Mouse (Mus musculus): Measurements from ENCODE around the gene Hbq1a. TPM values are rescaled to one million over a fixed set of nuclear protein-coding genes. Genes with fewer than 3 reads are reported as not detected.
A peak's percentile ranks its signal among the peaks of the same experiment; 100 is the strongest.

Hbq1a gene
- polyA plus RNA-seq, 1 experiment from 2014 or later = 1.9 TPM

DNA sequence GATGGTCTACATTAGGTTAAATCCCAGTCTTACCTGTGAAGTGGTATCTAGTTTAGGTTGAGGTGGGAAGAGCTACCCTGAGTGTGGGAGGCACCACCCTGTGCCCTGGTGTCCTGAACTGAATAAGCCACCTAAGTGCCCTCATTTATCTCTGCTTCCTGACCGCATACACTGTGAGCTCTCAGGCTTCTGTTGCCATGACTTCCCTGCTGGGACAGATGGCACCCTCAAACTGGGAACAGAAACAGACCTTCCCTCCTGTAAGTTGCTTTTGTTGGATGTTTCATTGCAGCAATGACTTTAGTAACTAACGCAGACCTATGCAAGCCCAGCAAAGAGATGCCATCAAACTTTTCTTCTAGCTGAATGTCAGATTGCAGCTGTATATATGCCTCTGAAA lies 33.4 kb downstream of the Hbq1a start:
- ATAC-seq (ENCODE audit: low read depth) = no peak

DNA sequence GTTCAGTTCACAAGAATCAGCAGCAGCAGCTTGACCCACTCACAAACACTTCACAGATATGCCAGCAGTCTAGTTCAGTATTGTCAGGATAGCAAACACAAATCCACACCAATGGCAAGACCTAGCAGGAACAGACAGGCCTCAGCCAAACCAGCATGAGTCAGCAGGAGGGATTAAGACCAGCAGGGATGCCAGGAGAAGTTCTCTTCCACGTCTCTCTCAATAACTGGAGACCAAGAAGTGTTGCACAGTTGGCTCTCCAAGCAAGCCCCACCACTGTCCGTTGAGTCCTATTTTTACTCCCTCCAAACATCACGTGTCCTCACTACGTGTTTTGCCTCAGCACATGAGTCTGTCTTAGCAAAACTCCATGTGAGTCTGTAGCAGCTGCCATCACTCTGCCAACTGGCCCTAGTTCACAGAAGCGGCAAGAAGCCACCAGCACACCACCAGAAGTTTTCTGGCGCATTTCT lies 36.6 kb downstream of the Hbq1a start:
- Histone ChIP-seq H3K27ac (ENCODE audit: low read depth, low read length) (no peak overlapping the region), H3K4me1 (ENCODE audit: control insufficient read depth, insufficient read depth, low read length) (no peaks in the 10 kb centered on the region), H3K9ac (replicated peaks; ENCODE audit: low read depth, low read length) (no peak overlapping the region), H3K36me3 (ENCODE audit: control insufficient read depth, insufficient read depth, low read length) (no peaks in the 10 kb centered on the region), H3K4me2 (ENCODE audit: low read depth, low read length) (no peak overlapping the region), H3K4me3 (ENCODE audit: low read depth, low read length) (no peak overlapping the region), H3K9me3 (ENCODE audit: control insufficient read depth, low read length) (no peaks in the 10 kb centered on the region), H3K27me3 (ENCODE audit: control insufficient read depth, insufficient read depth, low read length) (no peaks in the 10 kb centered on the region)
- no peak for ATAC-seq (ENCODE audit: low read depth)
- 87% methylated on average over 6 of the region's 6 CpGs for WGBS

More for the DNA sequence above, 33.4 kb downstream of the Hbq1a start:
- 56% methylated on average over 2 of the region's 2 CpGs for WGBS
- no peaks in the 10 kb centered on the region for H3K36me3 ChIP-seq (ENCODE audit: control insufficient read depth, insufficient read depth, low read length)
- H3K27ac ChIP-seq (ENCODE audit: low read depth, low read length) = no peak overlapping the region
- H3K4me3 ChIP-seq (ENCODE audit: low read depth, low read length) = no peak overlapping the region
- no peaks in the 10 kb centered on the region for H3K27me3 ChIP-seq (ENCODE audit: control insufficient read depth, insufficient read depth, low read length)
- H3K9ac ChIP-seq (replicated peaks; ENCODE audit: low read depth, low read length) = no peak overlapping the region
- H3K9me3 ChIP-seq (ENCODE audit: control insufficient read depth, low read length) = no peaks in the 10 kb centered on the region
- H3K4me2 ChIP-seq (ENCODE audit: low read depth, low read length) = no peak overlapping the region
- no peaks in the 10 kb centered on the region for H3K4me1 ChIP-seq (ENCODE audit: control insufficient read depth, insufficient read depth, low read length)

DNA sequence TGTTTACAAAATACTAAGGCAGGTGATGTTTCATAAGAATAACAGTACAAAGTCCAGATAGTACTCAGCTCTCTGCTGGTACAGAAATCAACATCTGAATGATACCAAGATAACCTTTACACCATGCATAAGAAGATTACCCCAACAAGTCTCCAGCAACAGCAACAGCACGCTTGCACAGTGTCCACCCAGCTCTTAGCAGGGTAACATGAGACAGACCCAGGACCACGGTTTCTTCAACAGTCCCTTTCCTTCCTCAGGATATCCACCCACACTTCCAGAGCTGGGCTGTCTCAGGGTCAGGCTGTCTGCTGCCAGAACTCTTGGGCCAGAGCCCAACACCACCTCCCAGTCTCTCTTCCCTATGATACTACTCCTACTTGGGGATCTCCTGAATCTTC lies 39.3 kb downstream of the Hbq1a start:
- ATAC-seq (ENCODE audit: low read depth) = no peak
- Histone ChIP-seq H3K9ac (replicated peaks; ENCODE audit: low read depth, low read length) (no peak overlapping the region), H3K36me3 (ENCODE audit: control insufficient read depth, insufficient read depth, low read length) (no peaks in the 10 kb centered on the region), H3K9me3 (ENCODE audit: control insufficient read depth, low read length) (no peaks in the 10 kb centered on the region), H3K4me3 (ENCODE audit: low read depth, low read length) (no peak overlapping the region), H3K27me3 (ENCODE audit: control insufficient read depth, insufficient read depth, low read length) (no peaks in the 10 kb centered on the region), H3K4me1 (ENCODE audit: control insufficient read depth, insufficient read depth, low read length) (no peaks in the 10 kb centered on the region), H3K27ac (ENCODE audit: low read depth, low read length) (no peak overlapping the region), H3K4me2 (ENCODE audit: low read depth, low read length) (no peak overlapping the region)
- 77% methylated on average over 2 of the region's 2 CpGs for WGBS

GRCm38 (mm10) chr11:32340476-32341473 lies 40.9 kb downstream of the Hbq1a start:
- Histone ChIP-seq H3K27ac (ENCODE audit: low read depth, low read length) (no peak overlapping the region), H3K4me3 (ENCODE audit: low read depth, low read length) (no peak overlapping the region), H3K27me3 (ENCODE audit: control insufficient read depth, insufficient read depth, low read length) (no peaks in the 10 kb centered on the region), H3K4me1 (ENCODE audit: control insufficient read depth, insufficient read depth, low read length) (no peaks in the 10 kb centered on the region), H3K4me2 (ENCODE audit: low read depth, low read length) (no peak overlapping the region), H3K9ac (replicated peaks; ENCODE audit: low read depth, low read length) (no peak overlapping the region), H3K9me3 (ENCODE audit: control insufficient read depth, low read length) (no peaks in the 10 kb centered on the region), H3K36me3 (ENCODE audit: control insufficient read depth, insufficient read depth, low read length) (no peaks in the 10 kb centered on the region)
- WGBS = 46% methylated on average over 17 of the region's 17 CpGs
- peak; percentile 75; the same call in 1 of the 2 replicates for ATAC-seq (ENCODE audit: low read depth)

DNA sequence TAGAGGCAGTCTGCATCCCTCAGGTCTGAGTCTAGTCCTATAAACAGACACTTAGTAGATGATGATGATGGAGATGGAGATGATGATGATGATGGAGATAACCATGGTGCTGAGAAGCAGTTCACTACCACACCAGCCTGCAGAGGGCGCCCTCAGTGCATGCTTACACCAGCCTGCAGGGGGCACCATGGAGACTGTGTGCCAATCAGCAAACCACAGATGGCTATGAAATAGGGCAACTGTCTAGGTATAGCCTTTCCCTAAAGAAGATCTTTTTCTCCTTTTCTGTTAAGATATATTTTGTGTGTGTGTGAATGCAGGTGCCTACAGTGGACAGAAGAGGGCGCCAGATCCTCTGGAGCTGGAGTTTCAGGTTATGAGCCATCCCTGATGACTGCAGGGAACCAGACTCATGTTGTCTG lies 42.9 kb downstream of the Hbq1a start:
- no peak overlapping the region for H3K9ac ChIP-seq (replicated peaks; ENCODE audit: low read depth, low read length)
- no peaks in the 10 kb centered on the region for H3K27me3 ChIP-seq (ENCODE audit: control insufficient read depth, insufficient read depth, low read length)
- H3K27ac ChIP-seq (ENCODE audit: low read depth, low read length) = no peak overlapping the region
- no peak overlapping the region for H3K4me2 ChIP-seq (ENCODE audit: low read depth, low read length)
- peaks cover 5% of the 10 kb centered on the region for H3K4me1 ChIP-seq (ENCODE audit: control insufficient read depth, insufficient read depth, low read length)
- 12% methylated on average over 2 of the region's 2 CpGs for WGBS
- H3K9me3 ChIP-seq (ENCODE audit: control insufficient read depth, low read length) = no peaks in the 10 kb centered on the region
- H3K4me3 ChIP-seq (ENCODE audit: low read depth, low read length) = no peak overlapping the region
- no peaks in the 10 kb centered on the region for H3K36me3 ChIP-seq (ENCODE audit: control insufficient read depth, insufficient read depth, low read length)
- no peak for ATAC-seq (ENCODE audit: low read depth)

DNA sequence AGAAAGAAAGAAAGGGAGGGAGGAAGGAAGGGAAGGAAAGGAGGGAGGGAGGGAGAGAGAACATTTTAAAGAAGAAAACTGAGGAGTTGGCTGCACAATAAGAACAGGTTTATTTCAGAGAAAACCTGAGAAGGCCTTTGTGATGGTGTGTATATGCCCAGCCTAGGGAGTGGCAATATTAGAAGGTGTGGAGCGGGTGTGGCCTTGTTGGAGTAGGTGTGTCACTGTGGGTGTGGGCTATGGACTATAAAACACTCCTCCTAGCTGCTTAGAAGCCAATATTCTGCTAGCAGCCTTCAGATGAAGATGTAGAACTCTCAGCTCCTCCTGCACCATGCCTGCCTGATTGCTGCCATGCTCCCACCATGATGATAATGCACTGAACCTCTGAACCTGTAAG lies 43.5 kb downstream of the Hbq1a start:
- Histone ChIP-seq H3K27me3 (ENCODE audit: control insufficient read depth, insufficient read depth, low read length) (no peaks in the 10 kb centered on the region), H3K4me3 (ENCODE audit: low read depth, low read length) (no peak overlapping the region), H3K9ac (replicated peaks; ENCODE audit: low read depth, low read length) (no peak overlapping the region), H3K9me3 (ENCODE audit: control insufficient read depth, low read length) (no peaks in the 10 kb centered on the region), H3K4me2 (ENCODE audit: low read depth, low read length) (no peak overlapping the region), H3K27ac (ENCODE audit: low read depth, low read length) (no peak overlapping the region), H3K4me1 (ENCODE audit: control insufficient read depth, insufficient read depth, low read length) (peaks cover 6% of the 10 kb centered on the region), H3K36me3 (ENCODE audit: control insufficient read depth, insufficient read depth, low read length) (no peaks in the 10 kb centered on the region)
- WGBS = 91% methylated on average over 1 of the region's 1 CpGs
- no peak for ATAC-seq (ENCODE audit: low read depth)

DNA sequence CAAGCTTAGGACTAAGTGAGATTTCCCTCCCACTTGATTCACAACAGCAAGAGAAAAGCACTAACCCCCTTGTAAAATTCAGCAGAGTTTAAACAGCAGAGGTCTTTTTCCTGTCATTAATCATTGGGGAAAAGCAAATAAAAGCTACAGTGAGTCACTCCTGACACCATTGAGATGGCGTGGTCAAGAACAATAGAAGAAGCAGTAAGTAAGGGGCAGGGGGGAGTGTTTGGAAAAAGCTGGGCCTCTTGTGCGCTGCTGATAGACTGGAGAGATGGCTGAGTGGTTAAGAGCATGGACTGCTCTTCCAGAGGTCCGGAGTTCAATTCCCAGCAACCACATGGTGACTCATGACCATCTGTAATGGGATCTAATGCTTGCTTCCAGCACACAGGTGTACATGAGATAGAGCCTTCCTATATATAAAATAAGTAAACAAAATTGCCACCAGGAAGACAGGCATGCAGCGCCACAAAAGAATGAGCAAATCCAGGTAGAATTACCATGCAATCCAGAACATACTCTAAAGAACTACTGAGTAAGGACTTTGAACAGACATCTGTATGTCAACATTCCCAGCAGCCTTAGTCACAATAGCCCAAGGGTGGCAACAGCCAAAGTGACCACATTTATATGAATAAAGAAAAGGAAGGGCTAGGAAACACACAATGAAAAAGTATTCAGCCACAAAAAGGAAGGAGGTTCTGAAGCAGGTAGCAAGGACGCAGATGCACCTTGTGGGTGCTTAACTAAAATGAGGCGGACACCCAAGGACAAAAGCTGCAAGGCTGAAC lies 45.8 kb downstream of the Hbq1a start:
- Histone ChIP-seq H3K27ac (ENCODE audit: low read depth, low read length) (no peak overlapping the region), H3K4me2 (ENCODE audit: low read depth, low read length) (no peak overlapping the region), H3K4me1 (ENCODE audit: control insufficient read depth, insufficient read depth, low read length) (peaks cover 22% of the 10 kb centered on the region), H3K9me3 (ENCODE audit: control insufficient read depth, low read length) (no peaks in the 10 kb centered on the region), H3K36me3 (ENCODE audit: control insufficient read depth, insufficient read depth, low read length) (no peaks in the 10 kb centered on the region), H3K9ac (replicated peaks; ENCODE audit: low read depth, low read length) (no peak overlapping the region), H3K27me3 (ENCODE audit: control insufficient read depth, insufficient read depth, low read length) (no peaks in the 10 kb centered on the region), H3K4me3 (ENCODE audit: low read depth, low read length) (no peak overlapping the region)
- WGBS = 59% methylated on average over 6 of the region's 6 CpGs
- ATAC-seq (ENCODE audit: low read depth) = no peak

DNA sequence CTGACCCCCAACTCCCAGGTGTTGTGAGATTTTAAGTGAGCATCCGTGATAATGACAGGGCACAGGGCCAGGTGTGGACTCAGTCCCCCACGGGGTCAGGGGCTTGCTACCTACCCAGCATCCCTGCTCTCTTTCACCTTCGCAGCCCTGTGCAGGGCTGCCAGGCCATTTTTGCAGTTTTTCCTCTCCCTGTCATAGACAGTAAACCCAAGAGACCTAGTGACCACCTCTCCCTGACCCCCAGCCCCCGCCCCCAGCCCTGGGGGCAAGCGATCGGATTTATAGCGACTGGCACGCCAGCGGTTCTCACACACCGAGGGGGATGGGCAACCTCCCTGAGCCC lies 47.4 kb downstream of the Hbq1a start:
- H3K4me2 ChIP-seq (ENCODE audit: low read depth, low read length) = peak overlapping the region; percentile 93
- WGBS = 8% methylated on average over 10 of the region's 10 CpGs
- peak; percentile 50 for ATAC-seq (ENCODE audit: low read depth)
- no peaks in the 10 kb centered on the region for H3K27me3 ChIP-seq (ENCODE audit: control insufficient read depth, insufficient read depth, low read length)
- H3K36me3 ChIP-seq (ENCODE audit: control insufficient read depth, insufficient read depth, low read length) = no peaks in the 10 kb centered on the region
- no peaks in the 10 kb centered on the region for H3K9me3 ChIP-seq (ENCODE audit: control insufficient read depth, low read length)
- peak overlapping the region; percentile 73 for H3K27ac ChIP-seq (ENCODE audit: low read depth, low read length)
- H3K4me1 ChIP-seq (ENCODE audit: control insufficient read depth, insufficient read depth, low read length) = peaks cover 22% of the 10 kb centered on the region
- H3K4me3 ChIP-seq (ENCODE audit: low read depth, low read length) = peak overlapping the region; percentile 78
- peak overlapping the region; percentile 95 for H3K9ac ChIP-seq (replicated peaks; ENCODE audit: low read depth, low read length)

Data from neural tube, embryonic 14.5 days (tissue).